Mouse (Mus musculus): ENCODE measurements around the gene Spint5.

DNA sequence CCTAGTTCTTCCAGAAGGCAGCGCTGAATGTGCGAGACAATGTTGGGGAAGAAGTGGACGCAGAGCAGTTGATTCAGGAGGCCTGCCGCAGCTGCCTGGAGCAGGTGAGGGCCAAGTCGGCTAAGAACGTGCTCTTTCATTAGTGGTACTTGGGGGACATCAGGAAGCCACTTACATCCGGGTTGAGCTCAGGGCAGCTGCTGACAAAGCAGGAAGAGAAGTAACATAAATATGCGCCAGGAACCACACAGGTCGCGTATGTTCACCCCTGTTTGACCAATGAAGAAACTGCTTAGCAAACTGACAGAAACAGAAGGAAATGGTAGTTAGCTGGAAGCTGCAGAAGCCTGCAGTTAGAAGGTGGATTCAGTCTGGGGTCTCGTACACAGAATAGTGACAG lies 39.0 kb downstream of the Spint5 start:
- no peak for TF ChIP-seq CTCF (IDR thresholded peaks at IDR 0.05; ENCODE audit: low read depth)
- no peak for TF ChIP-seq EP300 (IDR thresholded peaks at IDR 0.05; ENCODE audit: low read depth)
